Mouse (Mus musculus): ENCODE measurements around the gene Hs3st2. TPM values are rescaled to one million over a fixed set of nuclear protein-coding genes. Genes with fewer than 3 reads are reported as not detected.

Hs3st2 gene
- total and polyA plus RNA-seq, 3 experiments, result not detected

DNA sequence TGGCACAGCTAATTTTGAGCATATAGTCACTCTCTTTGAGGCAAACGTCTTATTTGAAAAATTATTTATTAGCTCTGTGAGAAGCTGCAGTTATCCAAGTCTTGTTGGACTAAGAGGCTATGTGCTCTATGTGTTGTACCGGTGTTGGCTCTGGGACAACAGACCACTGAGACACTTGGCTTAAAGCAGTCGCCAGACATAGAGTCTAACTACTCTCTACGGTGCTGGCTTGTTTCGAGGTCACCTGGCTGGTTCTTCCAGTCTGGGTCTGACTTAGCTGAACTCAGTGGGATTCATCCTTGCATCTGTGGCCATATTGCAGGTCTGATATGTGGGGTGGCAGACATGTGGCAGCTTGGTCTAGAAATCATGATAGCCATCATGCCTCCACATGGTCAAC is 72.8 kb downstream of the Hs3st2 start:
- Histone ChIP-seq H3K27me3 (ENCODE audit: control insufficient read depth in 1 of 2, insufficient read depth in 2 of 2, low read length in 2 of 2) (no peaks in the 10 kb centered on the region), H3K27ac (ENCODE audit: control insufficient read depth, low read depth, low read length) (no peak overlapping the region), H3K9ac (ENCODE audit: control insufficient read depth, low read depth, low read length, poor library complexity, severe bottlenecking) (no peak overlapping the region), H3K36me3 (ENCODE audit: control insufficient read depth in 1 of 2, insufficient read depth in 2 of 2, low read length in 2 of 2) (no peaks in the 10 kb centered on the region), H3K4me3 (ENCODE audit: control insufficient read depth in 1 of 2, insufficient read depth in 1 of 2, low read depth in 2 of 2, low read length in 2 of 2) (no peak overlapping the region), H3K79me2 (ENCODE audit: control insufficient read depth, insufficient read depth, low read length, poor library complexity) (no peaks in the 10 kb centered on the region), H3K4me1 (ENCODE audit: control insufficient read depth in 1 of 2, insufficient read depth in 2 of 2, low read length in 2 of 2) (no peaks in the 10 kb centered on the region), H3K9me3 (replicated peaks; ENCODE audit: insufficient read depth, low read length) (no peaks in the 10 kb centered on the region)
- DNase-seq (ENCODE audit: low read depth, low spot score), result no peak
- TF ChIP-seq CTCF (IDR thresholded peaks at IDR 0.05 in 2 of 3, conservative IDR thresholded peaks at IDR 0.05 in 1 of 3; ENCODE audit: control insufficient read depth in 1 of 3, insufficient read depth in 1 of 3, low read depth in 2 of 3, low read length in 3 of 3, poor library complexity in 1 of 3, severe bottlenecking in 1 of 3) (no peak), MAZ (IDR thresholded peaks at IDR 0.05; ENCODE audit: low read depth, low read length) (no peak), TBP (IDR thresholded peaks at IDR 0.05; ENCODE audit: low read depth, low read length) (no peak), EP300 (IDR thresholded peaks at IDR 0.05; ENCODE audit: low read depth in 1 of 2, low read length in 2 of 2) (no peak), NELFE (IDR thresholded peaks at IDR 0.05; ENCODE audit: low read depth, low read length) (no peak), MEF2A (IDR thresholded peaks at IDR 0.05; ENCODE audit: extremely low read depth, insufficient replicate concordance, low read depth, low read length, poor library complexity, severe bottlenecking) (no peak), POLR2AphosphoS2 (IDR thresholded peaks at IDR 0.05; ENCODE audit: low read length) (no peak), KAT2A (conservative IDR thresholded peaks at IDR 0.05; ENCODE audit: low read depth, low read length) (no peak), CHD2 (IDR thresholded peaks at IDR 0.05; ENCODE audit: low read length) (no peak), ZNF384 (IDR thresholded peaks at IDR 0.05; ENCODE audit: low read depth, low read length) (no peak), RAD21 (IDR thresholded peaks at IDR 0.05; ENCODE audit: low read depth, low read length) (no peak), POLR2A (IDR thresholded peaks at IDR 0.05; ENCODE audit: control insufficient read depth in 1 of 2, insufficient read depth in 1 of 2, low read depth in 1 of 2, low read length in 2 of 2, poor library complexity in 1 of 2) (no peak), ZC3H11A (IDR thresholded peaks at IDR 0.05; ENCODE audit: low read depth, low read length) (no peak), USF2 (IDR thresholded peaks at IDR 0.05; ENCODE audit: borderline replicate concordance in 1 of 2, insufficient read depth in 1 of 2, low read depth in 1 of 2, low read length in 2 of 2) (no peak), HCFC1 (IDR thresholded peaks at IDR 0.05; ENCODE audit: low read depth, low read length) (no peak), TAL1 (IDR thresholded peaks at IDR 0.05; ENCODE audit: low read length) (no peak), POLR2AphosphoS5 (IDR thresholded peaks at IDR 0.05; ENCODE audit: borderline replicate concordance, low read depth, low read length) (no peak)

DNA sequence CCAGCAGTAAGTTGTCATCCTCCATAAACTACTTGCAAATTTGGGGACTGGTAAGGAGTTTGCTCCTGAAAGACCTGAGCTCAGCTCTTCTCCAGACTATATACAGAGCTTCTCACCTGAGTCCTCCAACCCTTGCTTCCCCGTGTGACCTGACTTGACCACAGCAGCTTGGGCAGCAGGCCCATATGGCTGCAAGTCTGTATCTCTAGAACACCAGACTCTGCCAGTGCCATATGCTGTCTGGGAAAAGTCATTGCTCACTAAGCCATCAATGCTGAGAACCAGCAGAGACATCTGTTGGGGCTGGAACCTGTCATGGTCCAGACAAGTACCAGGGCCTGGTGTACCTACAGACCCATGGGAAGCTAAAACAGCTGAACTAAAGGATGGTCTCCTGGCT is 73.5 kb downstream of the Hs3st2 start:
- Histone ChIP-seq H3K27ac (ENCODE audit: control insufficient read depth, low read depth, low read length) (no peak overlapping the region), H3K27me3 (ENCODE audit: control insufficient read depth in 1 of 2, insufficient read depth in 2 of 2, low read length in 2 of 2) (no peaks in the 10 kb centered on the region)
- TF ChIP-seq MAFK (IDR thresholded peaks at IDR 0.05; ENCODE audit: borderline replicate concordance, low read depth, low read length), result no peak
- no peak for TF ChIP-seq CHD1 (IDR thresholded peaks at IDR 0.05; ENCODE audit: low read depth, low read length)
- no peak for TF ChIP-seq ZKSCAN1 (IDR thresholded peaks at IDR 0.05; ENCODE audit: low read depth, low read length)
- TF ChIP-seq TCF12 (IDR thresholded peaks at IDR 0.05; ENCODE audit: low read depth, low read length), result no peak
- no peak for TF ChIP-seq ZNF384 (IDR thresholded peaks at IDR 0.05; ENCODE audit: low read depth, low read length)
- TF ChIP-seq CTCF (IDR thresholded peaks at IDR 0.05 in 2 of 3, conservative IDR thresholded peaks at IDR 0.05 in 1 of 3; ENCODE audit: control insufficient read depth in 1 of 3, insufficient read depth in 1 of 3, low read depth in 2 of 3, low read length in 3 of 3, poor library complexity in 1 of 3, severe bottlenecking in 1 of 3), result no peak

More for the DNA sequence above, 73.5 kb downstream of the Hs3st2 start:
- H3K4me1 ChIP-seq (ENCODE audit: control insufficient read depth in 1 of 2, insufficient read depth in 2 of 2, low read length in 2 of 2), result no peaks in the 10 kb centered on the region
- H3K4me3 ChIP-seq (ENCODE audit: control insufficient read depth in 1 of 2, insufficient read depth in 1 of 2, low read depth in 2 of 2, low read length in 2 of 2), result no peak overlapping the region
- H3K79me2 ChIP-seq (ENCODE audit: control insufficient read depth, insufficient read depth, low read length, poor library complexity), result no peaks in the 10 kb centered on the region
- DNase-seq (ENCODE audit: low read depth, low spot score), result no peak
- no peak overlapping the region for H3K9ac ChIP-seq (ENCODE audit: control insufficient read depth, low read depth, low read length, poor library complexity, severe bottlenecking)
- H3K9me3 ChIP-seq (replicated peaks; ENCODE audit: insufficient read depth, low read length), result no peaks in the 10 kb centered on the region
- H3K36me3 ChIP-seq (ENCODE audit: control insufficient read depth in 1 of 2, insufficient read depth in 2 of 2, low read length in 2 of 2), result no peaks in the 10 kb centered on the region
